Mouse (Mus musculus) kidney, embryonic 16.5 days (tissue): ENCODE results near the gene Ghrhr. TPM values are rescaled to one million over a fixed set of nuclear protein-coding genes. Genes with fewer than 3 reads are reported as not detected.
A peak's percentile ranks its signal among the peaks of the same experiment; 100 is the strongest.

Source experiments
- ATAC-seq: fragments of 200-750 bp; cut with Nextera tagmentation; 2 replicates; pipeline ENCODE4 v1.8.0; 2017; ENCODE audit warnings: moderate TSS enrichment; ENCODE audit not compliant: low FRiP score, low TSS enrichment
- H3K27ac ChIP-seq: fragments of 300-500 bp; sonication (generic); 2 replicates; pipeline ENCODE4 v1.5.1; 2014; ENCODE audit warnings: low read length
- H3K27me3 ChIP-seq: fragments of 300-500 bp; sonication (generic); 2 replicates; pipeline ENCODE4 v1.6.1; 2014; ENCODE audit warnings: low read length, control low read depth, mixed read lengths; ENCODE audit not compliant: insufficient read depth
- H3K36me3 ChIP-seq: fragments of 300-500 bp; sonication (generic); 2 replicates; pipeline ENCODE4 v1.6.1; 2014; ENCODE audit warnings: low read length, control low read depth, mixed read lengths; ENCODE audit not compliant: insufficient read depth
- H3K4me1 ChIP-seq: fragments of 300-500 bp; sonication (generic); 2 replicates; pipeline ENCODE4 v1.6.1; 2014; ENCODE audit warnings: low read length, control low read depth, mixed read lengths; ENCODE audit not compliant: insufficient read depth
- H3K4me2 ChIP-seq: fragments of 300-500 bp; sonication (generic); replicated peaks from 2 replicates; pipeline ENCODE4 v1.6.1; 2014; ENCODE audit warnings: low read depth, low read length
- H3K4me3 ChIP-seq: fragments of 300-500 bp; sonication (generic); 2 replicates; pipeline ENCODE4 v1.5.1; 2014; ENCODE audit warnings: mild to moderate bottlenecking, low read length
- H3K9ac ChIP-seq: fragments of 300-500 bp; sonication (generic); replicated peaks from 2 replicates; pipeline ENCODE4 v1.6.1; 2014; ENCODE audit warnings: low read length
- H3K9me3 ChIP-seq: fragments of 300-500 bp; sonication (generic); 2 replicates; pipeline ENCODE4 v1.6.1; 2016; ENCODE audit warnings: low read length, control low read depth
- WGBS: fragments of 180-500 bp; shearing (Covaris S2); extraction: QIAGEN DNeasy Blood & Tissue Kit; methylation state at CpG from one replicate; pipeline ENCODE4 v1.1.7; 2014; 5-methylcytosine and 5-hydroxymethylcytosine counted together
- polyA plus RNA-seq: library from polyadenylated mRNA; unstranded; fragments of >200 nt; fragmentation: Nextera tagmentation; extraction: Ambion mirVana; gene quantifications from 2 replicates; pipeline ENCODE4 v1.2.1, GENCODE M21; 2015

Gene Ghrhr
- 0.17 and 0.18 TPM in 2 replicates for polyA plus RNA-seq

DNA sequence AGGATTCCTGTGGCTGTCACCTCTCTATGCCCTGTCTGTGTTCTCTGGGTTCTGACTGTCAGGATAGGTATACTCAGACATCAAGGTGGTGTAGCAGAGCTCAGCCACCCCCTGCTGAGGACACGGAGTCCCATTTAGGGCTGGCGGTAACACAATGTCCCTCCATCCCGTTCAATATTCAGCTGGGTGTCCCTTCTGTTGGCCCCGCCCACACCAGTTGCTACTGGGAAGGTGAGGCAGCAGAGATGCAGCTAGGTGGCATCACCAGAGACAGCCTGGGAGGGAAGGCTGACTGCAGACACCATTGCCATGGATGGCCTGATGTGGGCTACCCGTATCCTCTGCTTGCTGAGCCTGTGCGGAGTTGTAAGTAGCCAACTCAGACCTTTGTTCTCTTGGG lies at the start of gene Ghrhr:
TSS of gene Ghrhr (plus strand) at position 220 of the 400 bp plus-strand sequence.
- no peak within 1 kb of the TSS for H3K4me3 ChIP-seq
- H3K4me2 ChIP-seq: no peak within 1 kb of the TSS
- H3K27me3 ChIP-seq: no peaks in the 10 kb centered on the region
- ATAC-seq: no peak
- no peaks in the 10 kb centered on the region for H3K4me1 ChIP-seq
- no peaks in the 10 kb centered on the region for H3K36me3 ChIP-seq
- WGBS: 83% methylated on average over 6 of the region's 6 CpGs
- no peaks in the 10 kb centered on the region for H3K9me3 ChIP-seq
- no peak within 1 kb of the TSS for H3K9ac ChIP-seq
- no peak within 1 kb of the TSS for H3K27ac ChIP-seq

DNA sequence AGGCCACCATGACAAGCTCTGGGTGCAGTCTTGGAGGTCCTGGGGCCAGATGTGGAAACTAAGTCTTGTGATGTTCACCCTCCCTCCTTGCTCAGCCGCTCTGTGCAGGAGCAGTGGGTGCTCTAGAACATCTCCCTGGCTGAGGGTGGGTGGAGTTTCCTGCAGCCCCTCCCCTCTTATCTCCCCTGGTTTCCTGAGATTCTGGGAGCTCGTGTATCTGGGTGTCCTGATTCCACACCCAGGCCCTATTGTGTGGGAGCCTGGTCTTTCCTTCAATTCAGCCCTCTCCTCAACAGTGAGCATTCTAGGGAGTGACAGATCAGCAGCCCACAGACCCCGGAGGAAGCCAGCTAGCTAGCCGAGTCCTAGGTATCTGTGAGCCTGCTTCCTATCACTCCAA lies 49.8 kb upstream of the Ghrhr start:
- H3K9me3 ChIP-seq: no peaks in the 10 kb centered on the region
- H3K4me2 ChIP-seq: no peak overlapping the region
- no peak overlapping the region for H3K4me3 ChIP-seq
- H3K36me3 ChIP-seq: no peaks in the 10 kb centered on the region
- no peak for ATAC-seq
- 64% methylated on average over 4 of the region's 4 CpGs for WGBS
- H3K9ac ChIP-seq: no peak overlapping the region
- no peaks in the 10 kb centered on the region for H3K27me3 ChIP-seq
- H3K27ac ChIP-seq: no peak overlapping the region
- 0 out of 2 replicates have a peak, but pooled peaks cover 5% of the 10 kb centered on the region for H3K4me1 ChIP-seq

DNA sequence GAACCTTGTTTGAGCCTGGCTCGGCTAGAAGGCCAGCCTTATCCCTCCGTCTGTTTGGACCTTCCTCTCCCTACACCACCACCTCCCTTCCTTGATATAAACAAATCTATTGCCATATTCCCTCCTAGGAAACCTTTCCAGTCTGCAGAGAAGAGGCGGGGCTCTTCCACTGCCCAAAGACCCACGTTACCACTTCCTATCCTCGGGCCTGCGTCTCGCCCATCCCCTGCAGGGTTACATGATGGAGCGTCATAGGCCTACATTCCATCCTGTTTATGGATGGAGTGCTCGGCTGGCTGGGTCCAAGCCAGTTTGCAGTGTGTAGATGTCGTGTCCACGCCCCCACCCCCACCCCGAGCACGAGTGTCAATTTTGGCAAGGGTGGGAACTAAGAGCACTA lies 48.8 kb upstream of the Ghrhr start:
- WGBS: 80% methylated on average over 13 of the region's 13 CpGs
- no peak overlapping the region for H3K4me3 ChIP-seq
- H3K36me3 ChIP-seq: no peaks in the 10 kb centered on the region
- no peak overlapping the region for H3K9ac ChIP-seq
- 0 out of 2 replicates have a peak, but pooled peaks cover 9% of the 10 kb centered on the region for H3K4me1 ChIP-seq
- H3K9me3 ChIP-seq: no peaks in the 10 kb centered on the region
- no peaks in the 10 kb centered on the region for H3K27me3 ChIP-seq
- no peak for ATAC-seq
- no peak overlapping the region for H3K4me2 ChIP-seq
- no peak overlapping the region for H3K27ac ChIP-seq

DNA sequence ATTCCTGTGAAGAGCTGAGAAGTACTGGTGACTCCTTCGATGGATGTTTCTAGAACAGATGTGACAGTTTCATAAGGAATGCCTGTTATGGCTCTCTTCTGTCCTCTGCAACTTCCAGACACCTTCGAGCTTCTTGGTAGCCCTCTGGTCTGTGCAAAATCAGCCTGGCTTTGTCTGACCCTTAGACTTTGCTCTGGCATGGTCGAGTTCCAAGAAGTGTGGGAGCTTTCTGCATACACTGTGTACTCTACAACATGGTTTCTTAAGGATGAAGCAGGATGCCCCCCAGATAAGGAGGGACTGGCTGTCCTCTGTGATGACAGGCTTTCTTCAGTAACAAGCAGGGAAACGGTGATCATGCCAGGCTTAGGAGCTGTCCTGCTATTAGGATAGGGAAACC lies 47.9 kb upstream of the Ghrhr start:
- Histone ChIP-seq H3K36me3 (no peaks in the 10 kb centered on the region), H3K4me3 (no peak overlapping the region), H3K9ac (no peak overlapping the region), H3K27me3 (no peaks in the 10 kb centered on the region), H3K4me1 (0 out of 2 replicates have a peak, but pooled peaks cover 9% of the 10 kb centered on the region), H3K27ac (no peak overlapping the region), H3K4me2 (no peak overlapping the region), H3K9me3 (no peaks in the 10 kb centered on the region)
- 80% methylated on average over 4 of the region's 4 CpGs for WGBS
- no peak for ATAC-seq

DNA sequence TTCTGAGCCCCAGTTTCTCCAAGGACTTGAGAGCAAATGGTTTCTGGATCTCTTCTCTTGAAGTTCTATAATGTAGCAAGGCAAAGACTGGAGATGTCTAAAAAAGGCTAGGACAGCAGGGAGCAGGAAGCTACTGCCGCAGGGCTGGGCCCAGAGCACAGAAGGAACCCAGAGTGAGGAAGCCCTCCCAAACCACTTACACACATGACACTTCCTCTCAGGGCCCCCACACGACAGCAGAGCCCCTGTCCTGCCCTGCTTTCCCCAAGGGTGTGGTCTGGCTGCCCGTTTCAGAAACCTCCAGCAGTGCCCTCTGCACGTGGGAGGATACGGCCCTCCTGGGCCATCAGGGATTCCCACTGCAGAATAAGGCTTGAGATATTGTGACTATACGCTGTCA lies 44.8 kb upstream of the Ghrhr start:
- ATAC-seq: no peak
- 46% methylated on average over 6 of the region's 6 CpGs for WGBS
- Histone ChIP-seq H3K27me3 (no peaks in the 10 kb centered on the region), H3K4me1 (peaks cover 11% of the 10 kb centered on the region), H3K9me3 (no peaks in the 10 kb centered on the region), H3K27ac (no peak overlapping the region), H3K9ac (no peak overlapping the region), H3K4me2 (no peak overlapping the region), H3K36me3 (no peaks in the 10 kb centered on the region), H3K4me3 (no peak overlapping the region)

DNA sequence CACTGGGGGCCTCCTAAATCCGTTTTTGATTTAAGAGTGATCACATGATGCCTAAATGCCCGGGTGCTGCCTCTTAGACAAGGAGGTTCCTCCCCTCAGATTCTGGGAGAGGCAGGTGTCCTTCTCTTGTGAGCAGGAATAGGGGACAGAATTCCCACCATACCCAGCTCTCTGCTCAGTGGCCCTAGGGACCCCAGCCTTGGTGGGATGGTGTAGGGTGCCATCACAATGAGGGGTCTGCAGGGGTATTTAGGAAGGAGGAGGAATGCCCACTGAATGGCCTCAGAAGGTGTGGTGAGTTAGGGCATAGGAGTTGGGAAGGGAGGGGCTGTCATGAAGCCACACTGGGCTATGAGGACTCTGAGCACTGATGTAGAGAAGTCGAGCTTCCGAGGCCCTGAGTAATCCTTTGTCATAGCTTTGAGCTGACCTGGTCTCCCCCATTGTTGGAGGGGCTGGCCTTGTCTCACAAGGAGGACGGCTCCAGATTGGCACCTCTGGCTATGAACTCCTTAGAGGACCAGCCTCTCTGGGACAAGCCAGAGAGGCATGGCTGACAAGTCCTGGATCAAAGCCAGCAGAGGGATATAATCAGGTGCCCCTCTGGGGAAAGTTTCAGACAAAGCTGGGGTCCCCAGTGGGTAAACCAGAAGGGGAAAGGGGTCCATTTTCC lies 43.9 kb upstream of the Ghrhr start:
- Histone ChIP-seq H3K9ac (no peak overlapping the region), H3K9me3 (no peaks in the 10 kb centered on the region), H3K27ac (no peak overlapping the region), H3K27me3 (no peaks in the 10 kb centered on the region), H3K4me3 (no peak overlapping the region), H3K4me1 (peaks cover 14% of the 10 kb centered on the region), H3K36me3 (no peaks in the 10 kb centered on the region), H3K4me2 (no peak overlapping the region)
- WGBS: 69% methylated on average over 5 of the region's 5 CpGs
- ATAC-seq: no peak

DNA sequence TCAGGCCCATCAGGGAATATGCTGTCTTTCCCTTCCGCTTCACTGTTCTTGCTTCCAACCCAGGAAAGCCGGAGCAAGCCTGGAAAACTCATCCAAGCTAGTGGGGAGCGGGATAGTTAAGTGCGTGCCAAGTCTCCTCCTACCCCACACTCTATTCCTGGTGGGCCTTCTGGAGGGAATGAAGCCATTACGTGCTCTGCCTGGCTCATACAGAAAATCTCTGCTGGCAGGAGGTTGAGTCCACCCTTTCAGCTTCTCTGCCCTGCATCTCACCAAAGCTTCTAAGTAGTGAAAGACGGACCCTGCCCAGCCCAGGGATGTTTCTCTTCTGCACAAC lies 43.4 kb upstream of the Ghrhr start:
- H3K4me3 ChIP-seq: no peak overlapping the region
- no peaks in the 10 kb centered on the region for H3K36me3 ChIP-seq
- H3K27me3 ChIP-seq: no peaks in the 10 kb centered on the region
- no peaks in the 10 kb centered on the region for H3K9me3 ChIP-seq
- H3K27ac ChIP-seq: no peak overlapping the region
- no peak for ATAC-seq
- H3K4me2 ChIP-seq: no peak overlapping the region
- H3K4me1 ChIP-seq: peaks cover 14% of the 10 kb centered on the region
- no peak overlapping the region for H3K9ac ChIP-seq
- WGBS: 79% methylated on average over 6 of the region's 6 CpGs

DNA sequence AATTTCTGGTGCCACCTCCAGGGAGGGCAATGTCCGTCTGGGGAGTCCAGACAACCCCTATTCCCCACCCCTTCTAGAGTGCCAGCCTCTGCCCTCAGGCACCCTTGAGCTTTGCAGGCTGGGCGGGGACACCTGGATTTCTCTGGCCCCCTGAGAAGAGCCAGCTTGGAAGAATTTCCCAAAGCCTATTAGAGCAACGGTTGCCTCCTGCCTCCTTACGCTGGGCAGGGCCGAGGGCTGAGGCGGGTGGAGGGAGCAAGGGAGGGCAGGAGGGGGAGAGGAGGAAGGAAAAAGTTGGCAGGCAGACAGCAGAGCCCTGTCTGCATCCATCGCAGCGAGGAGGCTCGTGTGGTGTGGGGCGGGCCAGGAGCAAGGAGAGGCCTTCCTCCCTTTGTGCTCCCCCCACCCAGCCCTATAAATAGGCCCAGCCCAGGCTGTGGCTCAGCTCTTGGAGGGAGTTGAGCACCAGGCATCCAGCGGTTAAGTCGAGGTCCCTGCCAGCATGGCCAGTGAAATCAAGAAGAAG lies 40.0 kb upstream of the Ghrhr start, which contains the start of gene Aqp1:
TSS of gene Aqp1 (plus strand) at position 444 of the 526 bp plus-strand sequence.
- Histone ChIP-seq H3K36me3 (no peaks in the 10 kb centered on the region), H3K27ac (peak within 1 kb of the TSS; percentile 20), H3K9me3 (no peaks in the 10 kb centered on the region), H3K9ac (peak within 1 kb of the TSS; percentile 17; the same call in 1 of the 2 replicates), H3K4me1 (peaks cover 14% of the 10 kb centered on the region), H3K27me3 (no peaks in the 10 kb centered on the region), H3K4me2 (peak within 1 kb of the TSS; percentile 33), H3K4me3 (peak within 1 kb of the TSS; percentile 26)
- 12% methylated on average over 12 of the region's 12 CpGs for WGBS
- peak; percentile 82 for ATAC-seq

DNA sequence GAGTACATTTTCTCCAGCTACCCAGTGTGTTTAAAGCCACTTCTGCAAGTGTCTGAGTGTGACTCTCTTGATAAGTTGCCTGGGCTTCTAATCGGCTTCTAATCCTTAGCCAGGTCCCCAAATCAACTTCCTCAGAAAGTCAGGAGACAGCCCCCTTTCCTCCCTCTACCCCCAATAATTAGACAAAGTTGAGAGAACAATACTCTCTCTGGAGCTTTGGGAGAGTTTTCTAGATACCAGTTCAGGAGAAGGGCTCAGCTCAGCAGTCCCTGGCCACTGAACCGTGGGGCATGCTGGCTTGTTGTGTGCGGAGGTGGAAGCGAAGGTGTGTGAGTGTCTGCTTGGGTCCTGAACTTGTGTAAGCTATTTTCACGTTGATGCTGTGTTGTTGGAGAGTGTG lies 38.9 kb upstream of the Ghrhr start:
- Histone ChIP-seq H3K9me3 (no peaks in the 10 kb centered on the region), H3K4me2 (0 out of 2 replicates have a peak overlapping the region, but pooled peaks have one; percentile 10), H3K36me3 (no peaks in the 10 kb centered on the region), H3K4me1 (peaks cover 10% of the 10 kb centered on the region), H3K9ac (peak overlapping the region; percentile 17; the same call in 1 of the 2 replicates), H3K4me3 (peak overlapping the region; percentile 26), H3K27ac (peak overlapping the region; percentile 64; the same call in 1 of the 2 replicates), H3K27me3 (no peaks in the 10 kb centered on the region)
- no peak for ATAC-seq
- WGBS: 80% methylated on average over 5 of the region's 5 CpGs

DNA sequence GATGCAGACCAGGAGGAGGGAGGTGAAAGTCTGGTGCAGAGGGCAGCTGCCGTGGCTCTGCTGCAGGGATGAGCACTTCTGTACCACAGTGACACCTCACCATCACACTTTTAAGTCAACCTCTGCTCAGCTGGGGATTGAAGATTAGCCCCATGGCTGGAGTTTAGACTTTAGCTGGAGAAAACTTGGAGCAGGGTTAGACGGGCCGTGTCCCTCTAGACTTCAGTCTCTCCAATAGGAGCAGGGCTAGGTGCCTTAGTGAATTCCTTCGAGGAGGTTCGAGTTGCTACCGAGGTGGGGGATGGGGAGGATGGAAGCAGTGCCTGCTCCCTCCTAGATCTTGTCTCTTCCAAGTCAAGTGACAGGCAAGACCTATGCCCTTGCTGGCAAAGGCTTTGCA lies 38.0 kb upstream of the Ghrhr start:
- H3K4me3 ChIP-seq: peak overlapping the region; percentile 26; the same call in 1 of the 2 replicates
- no peaks in the 10 kb centered on the region for H3K9me3 ChIP-seq
- no peaks in the 10 kb centered on the region for H3K27me3 ChIP-seq
- H3K36me3 ChIP-seq: no peaks in the 10 kb centered on the region
- no peak overlapping the region for H3K4me2 ChIP-seq
- no peak overlapping the region for H3K9ac ChIP-seq
- ATAC-seq: peak; percentile 76
- H3K27ac ChIP-seq: no peak overlapping the region
- H3K4me1 ChIP-seq: peaks cover 10% of the 10 kb centered on the region
- 43% methylated on average over 6 of the region's 6 CpGs for WGBS
